Mouse (Mus musculus) thymus, adult 2 months (tissue): Measurements from ENCODE around the gene Nmur1.

Source experiments
- CTCF ChIP-seq: fragments of 200-500 bp; IDR thresholded peaks from 2 replicates; pipeline ENCODE4 v1.5.1; 2012; ENCODE audit warnings: mild to moderate bottlenecking, control low read depth, low read length, moderate library complexity, borderline replicate concordance; ENCODE audit not compliant: control insufficient read depth, poor library complexity, insufficient read depth; ENCODE audit errors: extremely low read depth
- POLR2A ChIP-seq: fragments of 200-500 bp; IDR thresholded peaks from 2 replicates; pipeline ENCODE4 v1.6.1; 2012; ENCODE audit warnings: mild to moderate bottlenecking, low read length, control low read depth, moderate library complexity; ENCODE audit not compliant: control insufficient read depth, poor library complexity, insufficient read depth; ENCODE audit errors: extremely low read depth

DNA sequence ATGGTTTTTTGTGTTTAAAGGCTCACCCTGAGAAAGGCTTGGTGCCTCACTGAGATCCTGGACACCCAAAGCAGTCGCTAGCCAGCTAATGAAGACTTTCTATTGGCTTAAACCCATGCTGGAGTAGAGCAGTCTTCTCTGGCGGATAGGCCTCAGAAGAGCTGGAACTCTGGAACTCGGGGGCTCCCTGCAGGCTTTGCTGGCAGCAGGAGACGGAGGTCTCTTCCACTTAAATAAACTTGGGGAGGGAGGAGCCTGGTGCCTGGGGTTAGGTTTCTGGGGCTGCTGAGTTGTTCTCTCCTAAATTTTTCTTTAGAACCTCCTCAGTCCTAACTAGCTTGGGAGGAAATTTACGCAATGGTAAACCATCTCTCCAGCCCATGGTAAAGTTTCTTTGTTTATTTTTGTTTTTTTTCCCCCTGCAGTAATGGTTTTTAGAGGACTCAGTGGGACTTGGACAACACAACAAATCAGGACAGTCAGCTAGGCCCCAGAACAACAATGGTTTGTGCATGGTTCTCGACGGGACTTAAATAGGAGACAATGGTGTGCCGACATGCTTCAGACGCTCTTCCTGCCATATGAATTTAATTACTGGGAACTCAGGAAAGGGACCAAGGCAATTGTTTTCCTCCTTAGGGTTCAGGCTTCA lies 38.3 kb upstream of the Nmur1 start:
- TF ChIP-seq CTCF = no peak
- TF ChIP-seq POLR2A = no peak
